Mouse (Mus musculus) fat pad, adult 2 months (tissue): ENCODE data around the gene Ptpn22.

Experiments used
- DNase-seq: peaks from one replicate; pipeline ENCODE4 v3.0.0-alpha.2; 2011; ENCODE audit warnings: low read depth, low spot score; ENCODE audit errors: extremely low read depth

The Ptpn22 gene

GRCm38 (mm10) chr3:103857036-103857805, 2.4 kb upstream of the Ptpn22 start:
- no peak for DNase-seq

DNA sequence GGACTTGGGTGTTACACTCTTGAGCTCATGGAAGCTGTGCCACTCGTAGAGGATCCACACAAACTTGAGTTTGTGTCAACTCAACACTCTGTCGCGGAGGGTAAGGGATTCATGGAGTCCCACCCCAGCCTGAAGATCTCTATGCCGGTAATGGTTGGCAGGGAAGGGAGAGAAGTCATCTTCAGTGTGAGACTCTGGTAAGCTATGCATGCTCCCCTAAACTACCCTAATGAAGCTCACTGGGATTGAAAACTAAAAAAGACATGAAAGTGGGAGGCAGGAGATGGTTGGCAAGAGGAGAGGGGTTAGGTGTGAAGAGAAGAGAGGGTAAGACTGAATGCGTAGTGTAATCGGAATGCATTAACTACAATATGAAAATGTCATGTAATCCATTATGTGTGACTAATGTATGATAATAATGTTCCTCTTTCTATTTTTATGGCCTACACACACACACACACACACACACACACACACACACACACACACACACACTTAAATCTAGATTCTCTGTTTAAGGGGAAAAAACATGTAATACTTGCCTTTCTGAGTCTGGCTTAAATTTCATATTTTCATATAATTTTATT, 1.5 kb upstream of the Ptpn22 start:
- DNase-seq, result no peak

- DNase-seq, result no peak
Observed at GRCm38 (mm10) chr3:103859851-103860391, 326 bp downstream of the Ptpn22 start.

DNA sequence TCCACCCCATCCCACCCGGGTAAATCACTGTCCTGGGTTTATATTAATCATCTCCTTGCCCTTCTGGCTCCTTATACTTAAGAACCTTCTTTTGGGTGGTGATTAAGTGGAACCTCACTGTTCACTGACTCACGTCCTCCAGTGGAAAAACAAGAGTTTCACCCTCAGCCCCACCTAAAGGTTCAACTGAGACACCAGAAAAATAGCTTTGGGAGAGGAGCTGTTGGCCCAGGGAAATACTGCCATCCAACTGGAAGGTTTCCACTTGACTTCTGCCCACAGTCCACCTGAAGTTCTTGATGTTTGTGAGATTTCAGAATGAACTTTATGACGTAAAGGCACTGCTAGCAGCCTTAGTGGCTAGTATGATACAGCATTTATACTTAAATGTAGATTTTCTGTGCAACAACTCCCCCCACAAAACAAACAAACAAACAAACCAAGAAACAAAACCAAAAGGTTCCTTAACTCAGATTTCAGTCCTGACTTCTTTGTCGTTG, 3.2 kb downstream of the Ptpn22 start:
- no peak for DNase-seq

DNA sequence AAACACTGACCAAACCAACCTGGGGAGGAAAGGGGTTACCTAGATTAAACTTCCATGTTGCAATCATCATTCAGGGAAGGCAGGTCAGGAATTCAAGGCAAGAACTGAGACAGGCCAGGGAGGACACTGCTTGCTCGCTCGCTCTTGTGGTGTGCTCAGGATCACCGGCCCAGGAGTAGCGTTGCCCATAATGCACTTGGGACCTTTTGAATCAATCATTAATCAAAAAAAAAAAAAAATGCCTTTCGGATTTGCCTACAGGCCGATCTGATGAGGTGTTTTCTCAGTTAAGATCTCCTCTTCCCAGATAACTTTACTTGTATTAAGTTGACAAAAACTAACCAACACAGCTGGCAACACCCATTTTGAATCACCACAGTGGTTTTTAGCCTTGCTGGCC, 4.6 kb downstream of the Ptpn22 start:
- DNase-seq, result no peak

- DNase-seq, result no peak
Observed at GRCm38 (mm10) chr3:103867424-103867971, 7.9 kb downstream of the Ptpn22 start.

- DNase-seq, result no peak
Observed at GRCm38 (mm10) chr3:103868008-103868407, 8.4 kb downstream of the Ptpn22 start.

DNA sequence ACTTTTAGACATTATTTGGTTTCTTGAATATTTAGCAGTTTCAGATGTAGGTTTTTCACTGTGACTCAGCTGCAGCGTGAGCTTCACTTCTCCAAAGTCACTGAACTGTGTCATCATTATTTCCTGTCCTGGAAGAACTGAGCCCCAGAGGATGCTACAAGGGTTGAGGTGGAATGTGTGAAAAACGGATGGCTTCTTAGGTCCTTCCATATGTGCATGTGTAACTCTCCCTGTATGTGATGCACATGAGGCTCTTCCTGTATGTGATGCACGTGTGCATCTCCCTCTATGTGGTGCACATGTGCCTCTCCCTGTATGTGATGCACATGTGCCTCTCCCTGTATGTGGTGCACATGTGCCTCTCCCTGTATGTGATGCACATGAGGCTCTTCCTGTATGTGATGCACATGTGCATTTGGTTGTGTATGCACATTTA, 13.1 kb downstream of the Ptpn22 start:
- DNase-seq, result no peak

- no peak for DNase-seq
Observed at GRCm38 (mm10) chr3:103874329-103874728, 14.7 kb downstream of the Ptpn22 start.

- DNase-seq, result no peak
Observed at GRCm38 (mm10) chr3:103885946-103886345, 26.4 kb downstream of the Ptpn22 start.

DNA sequence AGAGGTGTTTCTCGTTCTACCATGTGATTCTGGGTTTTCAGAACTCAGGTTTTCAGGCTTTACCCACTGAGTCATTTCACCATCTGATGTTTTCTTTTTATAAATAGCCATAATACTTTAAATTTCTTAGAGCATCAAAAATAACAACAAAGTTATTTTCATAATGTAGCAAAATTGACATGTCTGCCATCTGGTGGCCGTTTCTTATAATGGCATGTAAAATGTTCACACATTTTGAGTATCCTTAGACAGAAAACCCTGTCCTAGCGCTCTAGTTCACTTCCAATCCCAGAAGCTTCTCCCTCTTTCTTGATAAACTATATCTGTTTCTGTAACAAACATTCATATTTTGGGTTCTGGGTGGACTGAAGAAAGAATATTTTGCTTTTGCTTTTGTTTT, 28.0 kb downstream of the Ptpn22 start:
- DNase-seq, result no peak

GRCm38 (mm10) chr3:103893374-103893773, 33.8 kb downstream of the Ptpn22 start:
- DNase-seq, result no peak

DNA sequence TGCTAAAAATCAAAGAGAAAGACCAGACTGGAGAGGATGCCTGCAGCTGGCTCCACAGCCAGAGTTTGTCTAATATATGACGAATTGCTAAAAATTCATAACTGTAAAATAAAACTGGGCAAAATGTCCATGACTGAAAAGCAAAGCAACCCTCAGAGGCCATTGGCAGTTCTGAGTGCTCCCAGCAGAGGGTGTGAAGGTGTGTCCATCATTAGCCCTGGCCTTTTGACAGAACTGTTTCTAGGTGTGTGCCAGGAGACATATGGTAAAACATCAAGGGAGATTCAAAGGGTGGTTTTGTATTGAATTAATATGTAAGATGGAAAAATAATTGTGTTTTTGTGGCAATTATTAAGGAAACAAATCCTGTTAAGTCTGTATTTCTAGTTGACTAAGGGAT, 45.1 kb downstream of the Ptpn22 start:
- no peak for DNase-seq

DNA sequence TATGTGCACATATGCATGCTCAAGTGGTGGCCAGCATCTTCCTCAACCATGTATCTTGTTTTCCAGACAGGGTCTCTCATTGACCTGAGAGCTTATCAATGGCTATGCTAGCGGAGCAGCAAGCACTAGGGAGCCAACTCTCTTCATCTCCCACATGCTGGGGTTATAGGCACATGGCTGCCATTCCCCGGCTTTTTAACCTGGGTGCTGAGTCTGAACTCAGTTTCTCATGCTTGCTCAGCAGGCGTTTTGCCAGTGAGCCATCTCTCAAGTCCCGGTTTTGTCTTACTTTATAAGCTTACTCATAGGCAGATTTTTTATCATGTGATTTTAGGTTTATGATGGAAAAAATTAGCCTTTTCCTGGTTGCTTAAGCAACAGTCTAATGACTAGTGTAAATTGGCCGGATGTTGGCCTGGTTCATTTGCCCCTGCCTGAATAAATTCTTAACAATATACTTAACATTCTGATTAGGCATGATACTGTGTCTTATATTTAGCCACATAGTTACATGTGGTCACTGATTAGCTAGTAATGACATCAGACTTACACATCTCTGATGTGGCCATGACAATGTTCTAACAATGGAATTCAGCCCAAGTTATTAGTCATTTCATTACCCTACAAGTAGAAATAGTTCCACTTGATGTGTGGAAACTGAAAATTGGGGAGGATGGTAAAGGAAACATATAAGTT, 47.9 kb downstream of the Ptpn22 start:
- DNase-seq, result no peak

GRCm38 (mm10) chr3:103908781-103909180, 49.2 kb downstream of the Ptpn22 start:
- DNase-seq, result no peak

- no peak for DNase-seq
Observed at GRCm38 (mm10) chr3:103913451-103913961, 53.9 kb downstream of the Ptpn22 start.

DNA sequence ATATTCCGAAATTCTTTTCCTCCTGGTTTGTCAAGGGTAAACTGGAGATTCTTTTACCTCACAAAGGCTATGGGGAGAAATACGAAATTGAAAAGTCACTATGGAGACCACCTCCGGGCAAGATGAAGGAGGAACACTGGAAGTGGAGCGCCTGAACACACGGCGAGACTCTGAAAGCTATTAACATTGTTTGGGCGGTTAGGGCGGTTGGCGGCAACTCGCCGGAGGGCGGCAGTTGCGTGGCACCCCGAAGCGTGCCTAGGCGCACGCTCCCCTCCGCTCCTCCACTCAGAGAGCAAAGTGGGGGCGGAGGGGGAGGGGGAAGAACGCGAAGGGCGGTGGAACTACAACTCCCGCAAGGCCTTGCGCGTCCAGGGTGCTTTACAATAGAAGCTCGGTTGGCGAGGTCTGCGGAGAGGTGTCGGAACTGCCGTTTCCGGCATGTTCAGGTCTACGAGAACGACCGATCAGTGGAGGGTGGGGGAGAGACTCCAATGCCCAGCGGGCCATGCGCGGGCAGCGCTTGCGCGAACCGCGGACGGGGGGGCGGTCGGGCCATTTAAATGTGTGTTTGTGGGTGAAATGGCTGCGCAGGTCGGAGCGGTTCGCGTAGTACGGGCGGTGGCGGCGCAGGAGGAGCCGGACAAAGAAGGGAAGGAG, 54.5 kb downstream of the Ptpn22 start, which contains the start of gene Rsbn1:
Gene Rsbn1, plus strand, starts transcription at position 111 of the 660 bp plus-strand sequence.
- peak; percentile 97 for DNase-seq

DNA sequence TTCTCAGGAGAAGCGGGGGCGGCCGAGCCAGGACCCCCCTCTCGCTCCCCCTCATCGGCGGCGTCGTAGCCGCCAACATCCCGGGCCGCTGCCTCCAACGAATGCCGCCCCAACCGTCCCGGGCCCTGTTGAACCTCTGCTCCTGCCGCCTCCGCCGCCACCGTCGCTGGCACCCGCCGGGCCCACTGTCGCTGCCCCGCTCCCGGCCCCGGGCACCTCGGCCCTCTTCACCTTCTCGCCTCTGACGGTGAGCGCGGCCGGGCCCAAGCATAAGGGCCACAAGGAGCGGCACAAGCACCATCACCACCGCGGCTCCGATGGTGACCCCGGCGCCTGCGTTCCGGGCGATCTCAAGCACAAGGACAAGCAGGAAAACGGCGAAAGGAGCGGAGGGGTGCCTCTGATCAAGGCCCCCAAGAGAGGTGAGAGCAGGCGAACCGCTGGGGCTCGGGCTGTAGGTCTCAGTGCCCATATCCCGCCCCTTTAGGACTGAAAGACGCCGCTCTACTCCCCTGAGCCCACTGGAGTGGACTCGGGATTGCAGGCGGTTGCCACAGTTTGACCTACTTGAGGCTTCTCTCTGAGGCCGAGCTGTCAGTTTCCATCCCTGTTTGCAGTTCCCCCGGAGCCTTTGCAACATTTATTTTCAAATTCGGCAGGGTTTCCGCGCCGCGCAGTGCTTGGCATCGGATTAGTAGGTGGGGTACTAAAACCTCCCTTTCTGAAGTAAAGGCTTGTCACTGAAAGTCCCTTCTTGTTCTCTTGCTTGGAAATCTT, 55.3 kb downstream of the Ptpn22 start:
- DNase-seq, result no peak

DNA sequence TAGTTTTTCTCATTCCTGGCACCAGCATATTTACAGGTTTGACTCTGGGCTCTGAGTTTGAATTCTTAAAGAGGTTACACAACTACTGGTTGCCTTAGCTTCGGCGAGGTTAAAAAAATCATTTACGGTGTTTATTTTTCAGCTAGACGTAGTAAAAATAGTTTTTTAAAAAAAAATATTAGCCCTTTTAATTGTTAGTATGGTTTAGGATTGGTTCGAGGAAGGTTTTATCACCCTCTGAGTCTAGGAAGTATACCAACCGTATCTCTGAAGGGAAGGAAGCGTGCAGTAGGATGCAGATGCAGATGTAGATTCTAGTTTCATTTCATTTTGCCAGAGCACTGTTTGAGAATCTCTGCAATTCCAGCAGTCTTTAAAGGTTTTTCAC, 55.9 kb downstream of the Ptpn22 start:
- DNase-seq, result no peak
